Mouse (Mus musculus) cerebellum, adult (tissue): ENCODE measurements at regions not wholly inside any gene's neighbourhood (a gene's known extent, or its start where the extent isn't known, plus 50 kb on each side); places are given as distances from the start of the nearest gene placed in this dataset.

ENCODE experiments used
- ATAC-seq: cut with Nextera tagmentation; 2 replicates; pipeline ENCODE4 v1.9.2; 2017; ENCODE audit warnings: mild to moderate bottlenecking, moderate library complexity, mixed read lengths; ENCODE audit not compliant: insufficient number of reproducible peaks, low FRiP score, low TSS enrichment

GRCm38 (mm10) chr15:70982719-70983118 lies 2851.6 kb upstream of the Gm6569 start:
- no peak for ATAC-seq

- ATAC-seq = no peak
Measured at GRCm38 (mm10) chr15:70987973-70988570, 2846.3 kb upstream of the Gm6569 start.

DNA sequence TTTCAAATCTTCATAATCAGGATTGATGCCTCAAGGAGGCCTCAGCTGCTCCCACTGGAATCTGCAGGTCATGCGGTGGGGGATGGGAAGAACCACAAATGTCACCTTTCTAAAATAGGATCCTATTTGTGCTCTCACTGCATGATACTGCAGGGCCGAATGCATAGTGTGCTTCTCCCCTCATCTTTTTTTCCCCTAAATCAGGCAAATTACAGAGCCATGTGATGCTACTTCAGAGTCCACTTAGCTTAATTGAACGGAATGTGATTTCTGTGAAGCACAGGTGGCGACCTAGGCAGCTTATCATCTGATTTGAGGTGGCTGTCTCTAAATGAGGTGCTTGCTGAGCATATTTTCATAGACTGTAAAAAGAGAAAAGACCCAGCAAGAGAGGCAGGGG lies 2841.0 kb upstream of the Gm6569 start:
- no peak for ATAC-seq

GRCm38 (mm10) chr15:71010362-71010761 lies 2824.0 kb upstream of the Gm6569 start:
- no peak for ATAC-seq

DNA sequence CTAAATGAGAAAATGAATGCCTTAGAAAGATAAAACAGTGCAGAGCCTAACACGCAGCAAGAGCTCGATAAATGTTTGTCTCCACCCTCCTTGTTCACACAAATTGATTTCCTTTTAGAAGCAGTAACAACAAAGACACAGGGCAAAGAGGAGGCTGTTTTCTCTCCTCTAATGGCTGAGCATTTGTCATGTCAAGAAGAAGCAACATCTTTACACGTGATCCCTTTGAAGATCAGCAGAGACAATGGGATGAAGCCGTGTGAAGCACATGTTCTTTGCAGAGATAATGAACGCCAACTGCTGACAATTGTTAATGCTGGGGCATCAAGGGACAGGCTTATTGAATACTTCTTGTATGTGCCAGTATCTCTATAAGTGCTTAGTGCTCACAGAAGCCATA lies 2823.6 kb upstream of the Gm6569 start:
- no peak for ATAC-seq

- no peak for ATAC-seq
Measured at GRCm38 (mm10) chr15:71054251-71054852, 2780.0 kb upstream of the Gm6569 start.

DNA sequence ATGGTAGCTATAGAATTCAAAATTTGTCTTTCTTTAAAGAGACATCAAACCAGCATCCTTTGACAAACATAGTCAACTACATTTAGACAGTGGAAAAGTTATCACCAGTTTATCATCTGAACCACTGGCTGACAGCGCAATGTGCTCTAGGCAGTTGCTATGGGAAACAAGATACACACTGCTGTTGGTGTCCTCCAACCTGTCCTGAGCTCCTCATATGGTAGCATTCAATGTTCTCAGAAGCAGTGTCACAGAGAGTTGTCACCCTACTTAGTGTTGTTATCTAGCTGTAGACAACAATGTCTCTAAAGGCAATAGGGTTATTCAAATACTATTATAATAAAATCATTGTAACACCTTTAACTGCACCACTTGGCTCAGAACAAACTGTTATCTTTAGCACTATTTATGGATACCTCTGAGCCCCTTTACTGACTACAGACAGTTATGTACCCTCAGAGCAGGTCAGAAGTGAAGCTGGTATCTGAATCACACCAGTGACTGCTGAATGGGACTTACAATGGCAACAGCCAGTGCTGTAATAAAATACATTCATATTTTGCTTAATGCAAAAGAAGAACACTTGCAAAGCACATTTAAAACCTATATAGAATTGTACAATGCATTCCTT lies 2747.9 kb upstream of the Gm6569 start:
- ATAC-seq = no peak

- no peak for ATAC-seq
Measured at GRCm38 (mm10) chr15:71099111-71099510, 2735.2 kb upstream of the Gm6569 start.

DNA sequence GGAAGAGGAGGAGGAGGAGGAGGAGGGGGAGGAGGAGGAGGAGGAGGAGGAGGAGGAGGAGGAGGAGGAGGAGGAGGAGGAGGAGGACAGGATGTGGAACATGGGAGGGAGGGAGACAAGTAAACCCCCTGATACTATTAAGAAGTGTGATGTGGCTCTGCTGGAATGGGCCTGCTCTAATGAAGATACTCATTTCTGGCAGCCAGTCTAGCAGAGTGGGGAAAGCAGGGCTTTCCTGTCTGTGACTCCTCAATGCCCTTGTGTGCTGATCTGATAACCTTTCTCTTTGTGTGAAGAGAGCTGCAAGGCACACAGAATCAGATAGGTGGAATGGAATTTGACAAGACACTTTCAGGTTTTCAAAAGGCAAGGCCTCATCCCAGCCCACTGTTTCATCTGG lies 2704.6 kb upstream of the Gm6569 start:
- no peak for ATAC-seq

DNA sequence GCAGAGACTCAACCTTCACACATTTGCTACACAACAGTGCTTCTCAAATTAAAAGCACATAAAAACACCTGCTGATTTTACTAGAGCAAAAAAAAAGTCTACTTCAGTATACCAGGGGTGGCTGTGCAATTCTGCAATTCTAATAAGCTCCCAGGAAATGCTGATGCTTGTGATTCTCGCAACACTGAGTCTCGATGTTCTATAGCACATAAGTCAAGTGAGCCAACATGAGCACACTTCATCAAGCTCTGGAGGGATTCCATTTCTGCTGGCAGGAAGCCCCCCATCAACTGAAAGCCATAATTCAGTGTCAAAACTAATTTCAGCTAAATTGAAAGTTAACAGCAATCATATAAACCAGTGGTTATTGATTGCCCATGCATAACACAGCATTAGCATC lies 2676.7 kb upstream of the Gm6569 start:
- ATAC-seq = no peak

GRCm38 (mm10) chr15:71162097-71162496 lies 2672.3 kb upstream of the Gm6569 start:
- ATAC-seq = no peak

- no peak for ATAC-seq
Measured at GRCm38 (mm10) chr15:71195011-71195739, 2639.2 kb upstream of the Gm6569 start.

- ATAC-seq = peak; percentile 66; the same call in 1 of the 2 replicates
Measured at GRCm38 (mm10) chr15:71240647-71241351, 2593.6 kb upstream of the Gm6569 start.

DNA sequence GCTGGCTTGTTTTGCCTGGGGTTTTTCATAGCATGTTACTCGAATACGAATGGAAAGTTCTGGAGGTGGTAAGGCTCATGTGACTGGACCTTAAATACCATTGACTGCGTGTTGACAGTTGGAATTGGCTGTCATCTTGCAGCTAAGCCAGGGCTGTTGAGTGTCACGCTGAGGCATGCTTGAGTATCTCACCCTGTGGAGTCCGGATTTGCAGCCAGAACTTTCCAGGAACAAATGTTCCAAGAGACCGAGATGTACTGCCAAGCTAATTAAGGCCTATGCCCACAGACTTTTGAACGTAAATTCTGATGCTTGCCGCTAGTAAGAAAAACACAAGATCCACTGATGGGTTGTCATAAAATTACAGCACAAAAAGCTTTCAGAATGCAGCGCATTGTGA lies 2590.8 kb upstream of the Gm6569 start:
- no peak for ATAC-seq

- ATAC-seq = no peak
Measured at GRCm38 (mm10) chr15:71275876-71276565, 2558.3 kb upstream of the Gm6569 start.

DNA sequence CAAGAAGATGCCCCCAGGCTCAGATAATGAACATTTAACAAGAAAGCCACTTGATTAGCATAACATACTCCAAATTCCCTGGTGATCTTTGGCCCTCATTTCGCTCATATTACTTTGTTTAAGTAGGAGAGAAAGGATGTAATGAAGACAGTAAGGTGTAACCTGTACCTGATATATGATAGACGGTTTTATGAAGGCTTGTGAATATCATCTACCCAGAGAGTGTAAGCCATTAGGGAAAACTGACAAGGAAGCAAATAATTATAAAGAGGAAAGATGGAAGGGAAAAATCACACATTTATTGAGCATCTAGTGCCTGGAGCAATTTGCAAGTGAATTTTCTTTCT lies 2557.8 kb upstream of the Gm6569 start:
- ATAC-seq = no peak

DNA sequence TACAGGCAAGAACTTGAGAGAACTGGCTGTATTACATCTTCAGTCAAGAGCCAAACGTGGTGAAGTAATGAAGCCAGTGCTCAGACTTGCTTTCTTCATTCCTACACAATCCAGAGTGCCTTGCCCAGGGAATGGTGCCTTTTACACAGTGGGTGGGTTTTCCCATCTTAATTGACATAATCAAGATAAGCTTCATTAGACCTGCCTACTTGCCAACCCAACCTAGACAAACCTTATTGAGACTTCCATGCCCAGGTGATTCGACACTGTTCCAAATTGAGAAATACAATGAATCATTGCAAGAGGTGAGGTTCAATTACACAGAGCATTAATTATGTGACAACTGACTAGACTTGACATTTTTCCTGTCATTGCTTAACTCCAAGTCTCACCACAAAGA lies 2557.0 kb upstream of the Gm6569 start:
- ATAC-seq = no peak

GRCm38 (mm10) chr15:71283775-71284174 lies 2550.6 kb upstream of the Gm6569 start:
- no peak for ATAC-seq

DNA sequence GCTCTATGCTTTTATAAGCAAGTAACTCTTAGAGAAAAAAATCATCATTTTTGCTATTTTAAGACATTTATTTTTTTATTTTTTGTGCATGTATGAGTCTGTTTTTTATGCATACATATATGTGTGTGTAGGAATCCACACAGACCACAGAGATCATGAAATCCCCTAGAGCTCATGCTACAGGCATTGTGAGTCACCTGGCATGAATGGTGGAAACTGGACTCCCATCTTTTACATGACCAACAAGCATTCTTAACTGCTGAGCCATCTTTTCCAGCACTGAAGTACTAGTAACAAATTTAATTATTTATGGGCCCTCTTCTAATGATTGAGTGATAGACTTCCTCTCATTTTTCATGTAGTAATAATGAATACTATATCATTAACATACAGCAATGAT lies 2531.8 kb upstream of the Gm6569 start:
- no peak for ATAC-seq

GRCm38 (mm10) chr15:71310230-71310629 lies 2524.1 kb upstream of the Gm6569 start:
- ATAC-seq = no peak
